Mouse (Mus musculus): ENCODE results near the gene Cntnap2. TPM values are rescaled to one million over a fixed set of nuclear protein-coding genes. Genes with fewer than 3 reads are reported as not detected.
A peak's percentile ranks its signal among the peaks of the same experiment; 100 is the strongest.
"Not testable (repeated sequence)": the region's sequence is repeated elsewhere in the genome, so short reads cannot be mapped to it uniquely, and the experiment has no call there.

The Cntnap2 gene
- polyA plus RNA-seq, 1 experiment from 2014 or later = 24.7 TPM

GRCm38 (mm10) chr6:47109582-47110220, 2050.5 kb downstream of the Cntnap2 start:
- H3K36me3 ChIP-seq (ENCODE audit: control insufficient read depth, insufficient read depth, low read length) = no peaks in the 10 kb centered on the region
- no peak overlapping the region for H3K9ac ChIP-seq (ENCODE audit: low read length)
- no peak overlapping the region for H3K4me3 ChIP-seq (ENCODE audit: low read depth, low read length)
- WGBS = 42% methylated on average over 6 of the region's 6 CpGs
- no peak overlapping the region for H3K4me2 ChIP-seq
- H3K27me3 ChIP-seq (ENCODE audit: control insufficient read depth, insufficient read depth, low read length) = no peaks in the 10 kb centered on the region
- DNase-seq (ENCODE audit: low spot score, missing footprints) = no peak
- no peak for ATAC-seq (ENCODE audit: low FRiP score)
- H3K9me3 ChIP-seq (ENCODE audit: control insufficient read depth, low read length) = no peaks in the 10 kb centered on the region
- no peaks in the 10 kb centered on the region for H3K4me1 ChIP-seq (ENCODE audit: control insufficient read depth, insufficient read depth, low read length)
- H3K27ac ChIP-seq (ENCODE audit: low read depth, low read length) = no peak overlapping the region

GRCm38 (mm10) chr6:47134063-47134462, 2074.9 kb downstream of the Cntnap2 start:
- ATAC-seq (ENCODE audit: low FRiP score); H3K9me3 ChIP-seq (ENCODE audit: control insufficient read depth, low read length); DNase-seq (ENCODE audit: low spot score, missing footprints); H3K36me3 ChIP-seq (ENCODE audit: control insufficient read depth, insufficient read depth, low read length); H3K27ac ChIP-seq (ENCODE audit: low read depth, low read length); H3K4me2 ChIP-seq; H3K9ac ChIP-seq (ENCODE audit: low read length); H3K4me3 ChIP-seq (ENCODE audit: low read depth, low read length); H3K4me1 ChIP-seq (ENCODE audit: control insufficient read depth, insufficient read depth, low read length); H3K27me3 ChIP-seq (ENCODE audit: control insufficient read depth, insufficient read depth, low read length): not testable (repeated sequence)
- no CpG with 5 or more reads among the region's 1 CpGs for WGBS

GRCm38 (mm10) chr6:47153018-47153417, 2093.9 kb downstream of the Cntnap2 start:
- H3K27ac ChIP-seq (ENCODE audit: low read depth, low read length); H3K4me2 ChIP-seq; H3K9ac ChIP-seq (ENCODE audit: low read length); ATAC-seq (ENCODE audit: low FRiP score); H3K4me3 ChIP-seq (ENCODE audit: low read depth, low read length); H3K27me3 ChIP-seq (ENCODE audit: control insufficient read depth, insufficient read depth, low read length); H3K4me1 ChIP-seq (ENCODE audit: control insufficient read depth, insufficient read depth, low read length); H3K36me3 ChIP-seq (ENCODE audit: control insufficient read depth, insufficient read depth, low read length); H3K9me3 ChIP-seq (ENCODE audit: control insufficient read depth, low read length); DNase-seq (ENCODE audit: low spot score, missing footprints): not testable (repeated sequence)
- no CpG with 5 or more reads among the region's 1 CpGs for WGBS

- H3K4me3 ChIP-seq (ENCODE audit: low read depth, low read length); H3K27me3 ChIP-seq (ENCODE audit: control insufficient read depth, insufficient read depth, low read length); H3K27ac ChIP-seq (ENCODE audit: low read depth, low read length); H3K4me1 ChIP-seq (ENCODE audit: control insufficient read depth, insufficient read depth, low read length); H3K9me3 ChIP-seq (ENCODE audit: control insufficient read depth, low read length); H3K4me2 ChIP-seq; H3K36me3 ChIP-seq (ENCODE audit: control insufficient read depth, insufficient read depth, low read length); H3K9ac ChIP-seq (ENCODE audit: low read length); DNase-seq (ENCODE audit: low spot score, missing footprints): not testable (repeated sequence)
- ATAC-seq (ENCODE audit: low FRiP score) = peak; percentile 43; the same call in 1 of the 2 replicates
- WGBS = 78% methylated on average over 8 of the region's 8 CpGs
Observed at GRCm38 (mm10) chr6:47174580-47175294, 2115.6 kb downstream of the Cntnap2 start.

GRCm38 (mm10) chr6:47175356-47176156, 2116.4 kb downstream of the Cntnap2 start:
- peak overlapping the region; percentile 23; the same call in 1 of the 2 replicates for H3K4me2 ChIP-seq
- H3K9me3 ChIP-seq (ENCODE audit: control insufficient read depth, low read length); H3K9ac ChIP-seq (ENCODE audit: low read length); H3K27ac ChIP-seq (ENCODE audit: low read depth, low read length); H3K36me3 ChIP-seq (ENCODE audit: control insufficient read depth, insufficient read depth, low read length); H3K27me3 ChIP-seq (ENCODE audit: control insufficient read depth, insufficient read depth, low read length); H3K4me3 ChIP-seq (ENCODE audit: low read depth, low read length); H3K4me1 ChIP-seq (ENCODE audit: control insufficient read depth, insufficient read depth, low read length): not testable (repeated sequence)
- 26% methylated on average over 10 of the region's 10 CpGs for WGBS
- ATAC-seq (ENCODE audit: low FRiP score) (peak; percentile 85), DNase-seq (ENCODE audit: low spot score, missing footprints) (peak; percentile 93)

GRCm38 (mm10) chr6:47176157-47176555, 2117.0 kb downstream of the Cntnap2 start:
- H3K4me2 ChIP-seq; H3K4me3 ChIP-seq (ENCODE audit: low read depth, low read length); H3K36me3 ChIP-seq (ENCODE audit: control insufficient read depth, insufficient read depth, low read length); H3K4me1 ChIP-seq (ENCODE audit: control insufficient read depth, insufficient read depth, low read length); DNase-seq (ENCODE audit: low spot score, missing footprints); H3K27me3 ChIP-seq (ENCODE audit: control insufficient read depth, insufficient read depth, low read length); H3K27ac ChIP-seq (ENCODE audit: low read depth, low read length); H3K9ac ChIP-seq (ENCODE audit: low read length); H3K9me3 ChIP-seq (ENCODE audit: control insufficient read depth, low read length): not testable (repeated sequence)
- WGBS = 52% methylated on average over 3 of the region's 3 CpGs
- 0 out of 2 replicates have a peak, but pooled peaks have one; percentile 22 for ATAC-seq (ENCODE audit: low FRiP score)

GRCm38 (mm10) chr6:47181372-47181771, 2122.2 kb downstream of the Cntnap2 start:
- not testable (repeated sequence) for H3K27me3 ChIP-seq (ENCODE audit: control insufficient read depth, insufficient read depth, low read length); H3K4me3 ChIP-seq (ENCODE audit: low read depth, low read length)

GRCm38 (mm10) chr6:47182252-47182651, 2123.1 kb downstream of the Cntnap2 start:
- no peak for ATAC-seq (ENCODE audit: low FRiP score)
- no peaks in the 10 kb centered on the region for H3K27me3 ChIP-seq (ENCODE audit: control insufficient read depth, insufficient read depth, low read length)
- H3K4me1 ChIP-seq (ENCODE audit: control insufficient read depth, insufficient read depth, low read length) = no peaks in the 10 kb centered on the region
- no peaks in the 10 kb centered on the region for H3K9me3 ChIP-seq (ENCODE audit: control insufficient read depth, low read length)
- no peak overlapping the region for H3K4me3 ChIP-seq (ENCODE audit: low read depth, low read length)
- no peak overlapping the region for H3K27ac ChIP-seq (ENCODE audit: low read depth, low read length)
- no peak overlapping the region for H3K9ac ChIP-seq (ENCODE audit: low read length)
- H3K36me3 ChIP-seq (ENCODE audit: control insufficient read depth, insufficient read depth, low read length) = no peaks in the 10 kb centered on the region
- DNase-seq (ENCODE audit: low spot score, missing footprints) = no peak
- WGBS = 75% methylated on average over 2 of the region's 2 CpGs
- H3K4me2 ChIP-seq = no peak overlapping the region

More at GRCm38 (mm10) chr6:47181372-47181771, 2122.2 kb downstream of the Cntnap2 start:
- DNase-seq (ENCODE audit: low spot score, missing footprints); H3K4me2 ChIP-seq; H3K9ac ChIP-seq (ENCODE audit: low read length); ATAC-seq (ENCODE audit: low FRiP score); H3K27ac ChIP-seq (ENCODE audit: low read depth, low read length); H3K36me3 ChIP-seq (ENCODE audit: control insufficient read depth, insufficient read depth, low read length); H3K4me1 ChIP-seq (ENCODE audit: control insufficient read depth, insufficient read depth, low read length); H3K9me3 ChIP-seq (ENCODE audit: control insufficient read depth, low read length): not testable (repeated sequence)
- 52% methylated on average over 5 of the region's 5 CpGs for WGBS

- 69% methylated on average over 1 of the region's 1 CpGs for WGBS
- no peak overlapping the region for H3K4me3 ChIP-seq (ENCODE audit: low read depth, low read length)
- no peaks in the 10 kb centered on the region for H3K36me3 ChIP-seq (ENCODE audit: control insufficient read depth, insufficient read depth, low read length)
- no peaks in the 10 kb centered on the region for H3K27me3 ChIP-seq (ENCODE audit: control insufficient read depth, insufficient read depth, low read length)
- H3K27ac ChIP-seq (ENCODE audit: low read depth, low read length) = no peak overlapping the region
- no peak overlapping the region for H3K4me2 ChIP-seq
- no peak for ATAC-seq (ENCODE audit: low FRiP score)
- no peaks in the 10 kb centered on the region for H3K4me1 ChIP-seq (ENCODE audit: control insufficient read depth, insufficient read depth, low read length)
- no peaks in the 10 kb centered on the region for H3K9me3 ChIP-seq (ENCODE audit: control insufficient read depth, low read length)
- no peak overlapping the region for H3K9ac ChIP-seq (ENCODE audit: low read length)
- no peak for DNase-seq (ENCODE audit: low spot score, missing footprints)
Observed at GRCm38 (mm10) chr6:47182756-47183155, 2123.6 kb downstream of the Cntnap2 start.

Data from midbrain, embryonic 11.5 days (tissue).